ENCODE assay signal across 8 mouse cellular contexts in genomic region chr6:122339047-122339647, GRCm38 (mm10). TPM values are rescaled to one million over a fixed set of nuclear protein-coding genes. Genes with fewer than 3 reads are reported as not detected.
DNase-seq lines count a peak whose midpoint lies in the region; ATAC-seq and TF ChIP-seq lines count a peak whose summit lies in the region.

No protein-coding gene starts in this region.

- H3K9me3 ChIP-seq in embryonic facial prominence, embryonic 13.5 days, result no peaks in the 10 kb centered on the region
- H3K9me3 ChIP-seq in kidney, embryonic 15.5 days (replicated peaks), result no peaks in the 10 kb centered on the region
- H3K9me3 ChIP-seq in midbrain, postnatal 0 days (ENCODE audit: low read length), result no peaks in the 10 kb centered on the region

- H3K4me3 ChIP-seq in embryonic facial prominence, embryonic 13.5 days, result peak overlapping the region; percentile 70
- peak overlapping the region; percentile 76 for H3K4me3 ChIP-seq in kidney, embryonic 15.5 days (replicated peaks)
- peak overlapping the region; percentile 70 for H3K4me3 ChIP-seq in midbrain, postnatal 0 days (ENCODE audit: low read depth, low read length)

- peak overlapping the region; percentile 84 for H3K9ac ChIP-seq in embryonic facial prominence, embryonic 13.5 days
- H3K9ac ChIP-seq in kidney, embryonic 15.5 days, result peak overlapping the region; percentile 69
- peak overlapping the region; percentile 83 for H3K9ac ChIP-seq in midbrain, postnatal 0 days (replicated peaks; ENCODE audit: low read length, poor library complexity, severe bottlenecking)

- peak overlapping the region; percentile 73 for H3K4me2 ChIP-seq in embryonic facial prominence, embryonic 13.5 days
- peak overlapping the region; percentile 68 for H3K4me2 ChIP-seq in kidney, embryonic 15.5 days
- peak overlapping the region; percentile 72 for H3K4me2 ChIP-seq in midbrain, postnatal 0 days (ENCODE audit: low read depth, low read length, poor library complexity, severe bottlenecking)

- peaks cover 24% of the 10 kb centered on the region for H3K36me3 ChIP-seq in embryonic facial prominence, embryonic 13.5 days
- H3K36me3 ChIP-seq in kidney, embryonic 15.5 days, result peaks cover 26% of the 10 kb centered on the region
- peaks cover 7% of the 10 kb centered on the region for H3K36me3 ChIP-seq in midbrain, postnatal 0 days (ENCODE audit: insufficient read depth, low read length)

- H3K4me1 ChIP-seq in embryonic facial prominence, embryonic 13.5 days, result peaks cover 22% of the 10 kb centered on the region
- peaks cover 31% of the 10 kb centered on the region for H3K4me1 ChIP-seq in kidney, embryonic 15.5 days
- H3K4me1 ChIP-seq in midbrain, postnatal 0 days (ENCODE audit: insufficient read depth, low read length), result no peaks in the 10 kb centered on the region; the same call in 1 of the 2 replicates

- peak; percentile 57 for ATAC-seq in embryonic facial prominence, embryonic 13.5 days (ENCODE audit: insufficient number of reproducible peaks, insufficient read depth, low FRiP score, low TSS enrichment, low read depth)
- peak; percentile 87 for ATAC-seq in kidney, embryonic 15.5 days (replicated peaks; ENCODE audit: low FRiP score)
- ATAC-seq in midbrain, postnatal 0 days (ENCODE audit: low FRiP score), result peak; percentile 76

- no peak for TF ChIP-seq CTCF in midbrain, postnatal 0 days (IDR thresholded peaks at IDR 0.05)

- H3K27ac ChIP-seq in embryonic facial prominence, embryonic 13.5 days, result peak overlapping the region; percentile 98
- peak overlapping the region; percentile 97 for H3K27ac ChIP-seq in kidney, embryonic 15.5 days
- peak overlapping the region; percentile 94 for H3K27ac ChIP-seq in midbrain, postnatal 0 days (ENCODE audit: low read depth, low read length)

- no peaks in the 10 kb centered on the region for H3K27me3 ChIP-seq in embryonic facial prominence, embryonic 13.5 days
- H3K27me3 ChIP-seq in kidney, embryonic 15.5 days, result no peaks in the 10 kb centered on the region
- H3K27me3 ChIP-seq in midbrain, postnatal 0 days (ENCODE audit: insufficient read depth, low read length), result no peaks in the 10 kb centered on the region

- 0% methylated on average over 28 of the region's 51 CpGs for WGBS in embryonic facial prominence, embryonic 13.5 days
- WGBS in kidney, embryonic 15.5 days, result under 1% methylated on average over 39 of the region's 51 CpGs
- 0% methylated on average over 25 of the region's 51 CpGs for WGBS in midbrain, postnatal 0 days

- DNase-seq in B cell, adult 2 months, result peak; percentile 68 to 71
- DNase-seq in adrenal gland, postnatal 4 days (ENCODE audit: low spot score in 2 of 2), result peak; percentile 14 to 20
- peak; percentile 41 to 52 for DNase-seq in heart, adult 9 months (ENCODE audit: low spot score in 2 of 2)
- peak; percentile 72 for DNase-seq in liver
- DNase-seq in midbrain, postnatal 0 days (ENCODE audit: low spot score), result peak; percentile 67
- DNase-seq in spleen, postnatal 14 days (ENCODE audit: low spot score in 2 of 2), result peak; percentile 24 to 38

RNA-seq across cellular contexts. Expression of gene Phc1, which starts 1.2 kb away (rescaled TPM):
- 10 to 100 TPM; 41.8 to 43.9 TPM for total RNA-seq in adrenal gland, postnatal 4 days (2021)
- polyA plus RNA-seq in embryonic facial prominence, embryonic 13.5 days (2015; fragmentation: Nextera tagmentation; extraction: Ambion mirVana), result 24.5 and 25.8 TPM in 2 replicates
- 18.1 and 21.1 TPM in 2 replicates for polyA plus RNA-seq in kidney, embryonic 15.5 days (2015; fragmentation: Nextera tagmentation; extraction: Ambion mirVana)
- total RNA-seq in midbrain, postnatal 0 days (2014; rRNA removed), result 60.5 and 67.1 TPM in 2 replicates
- polyA plus RNA-seq in midbrain, postnatal 0 days (2015; fragmentation: Nextera tagmentation; extraction: Ambion mirVana), result 24.7 and 26.8 TPM in 2 replicates

RNA-seq across cellular contexts. Expression of gene M6pr, which starts 30.6 kb away (rescaled TPM):
- 100 to 1,000 TPM; 138 to 140 TPM for total RNA-seq in adrenal gland, postnatal 4 days (2021)
- polyA plus RNA-seq in embryonic facial prominence, embryonic 13.5 days (2015; fragmentation: Nextera tagmentation; extraction: Ambion mirVana), result 75.7 and 76.7 TPM in 2 replicates
- polyA plus RNA-seq in kidney, embryonic 15.5 days (2015; fragmentation: Nextera tagmentation; extraction: Ambion mirVana), result 113 and 116 TPM in 2 replicates
- total RNA-seq in midbrain, postnatal 0 days (2014; rRNA removed), result 47.2 and 51.5 TPM in 2 replicates
- 42.1 and 44.0 TPM in 2 replicates for polyA plus RNA-seq in midbrain, postnatal 0 days (2015; fragmentation: Nextera tagmentation; extraction: Ambion mirVana)

RNA-seq across cellular contexts. Expression of gene Klrg1, which starts 56.5 kb away (rescaled TPM):
- not detected for total RNA-seq in adrenal gland, postnatal 4 days (2021)
- polyA plus RNA-seq in embryonic facial prominence, embryonic 13.5 days (2015; fragmentation: Nextera tagmentation; extraction: Ambion mirVana), result not detected in 2 replicates
- not detected in 2 replicates for polyA plus RNA-seq in kidney, embryonic 15.5 days (2015; fragmentation: Nextera tagmentation; extraction: Ambion mirVana)
- 0.33 and 0.52 TPM in 2 replicates for total RNA-seq in midbrain, postnatal 0 days (2014; rRNA removed)
- 1.4 and 1.9 TPM in 2 replicates for polyA plus RNA-seq in midbrain, postnatal 0 days (2015; fragmentation: Nextera tagmentation; extraction: Ambion mirVana)

Comparison
In these comparisons a context has a peak if more than half of its experiments do, and no peak if none do; other contexts are left out.
1. Peak in every context shown above with its lines: DNase-seq, ATAC-seq, H3K4me3 ChIP-seq and H3K27ac ChIP-seq.
2. DNase-seq: peak in every context shown above with its lines; median percentile 72 in liver; 70 in B cell, adult 2 months; 67 in midbrain, postnatal 0 days; 46 in heart, adult 9 months; 31 in spleen, postnatal 14 days; 17 in adrenal gland, postnatal 4 days.